ENCODE assay signal across 19 mouse cellular contexts in the genomic region with DNA sequence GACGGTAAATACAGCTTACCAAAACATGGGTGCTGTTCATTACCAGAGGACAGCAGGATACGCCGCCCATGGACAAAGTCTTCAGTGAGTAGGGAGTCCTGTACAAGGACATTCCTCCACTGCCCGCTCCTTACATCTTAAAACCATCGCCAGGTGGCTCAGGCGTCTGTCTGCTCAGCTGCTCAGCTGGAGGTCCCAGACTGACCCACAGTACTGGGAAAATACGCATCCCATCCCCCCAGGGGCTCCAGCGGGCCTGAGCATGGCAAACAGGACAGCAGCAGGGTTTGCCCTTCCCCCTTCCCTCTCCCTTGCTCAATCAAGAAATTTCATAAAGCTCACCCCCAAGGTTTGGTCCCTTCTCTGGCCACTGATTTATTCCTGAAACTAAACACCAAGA.
A peak's percentile ranks its signal among the peaks of the same experiment; 100 is the strongest.
DNase-seq lines count a peak whose midpoint lies in the region; ATAC-seq and TF ChIP-seq lines count a peak whose summit lies in the region.
"Had no signal": no experiment of that assay in that cellular context is flagged by ENCODE, and none has a peak within 500 bp of the region (broad histone marks: within the 10 kb centered on the region; RNA-seq: fewer than 3 reads in every experiment).

No protein-coding gene starts in this region.

- H3K27me3 ChIP-seq in Patski = no peaks in the 10 kb centered on the region
- H3K27me3 ChIP-seq in hindbrain, embryonic 11.5 days (ENCODE audit: control insufficient read depth, insufficient read depth, low read length) = no peaks in the 10 kb centered on the region
- H3K27me3 ChIP-seq: CH12.LX; embryonic facial prominence, embryonic 13.5 days; forebrain, embryonic 13.5 days; heart, embryonic 12.5 days; hindbrain, embryonic 12.5 days had no signal

- no peak for TF ChIP-seq CTCF in Patski (IDR thresholded peaks at IDR 0.05)

- POLR2A ChIA-PET in Patski (lab: Charles Lee) = no interaction called here

- CTCF ChIA-PET in Patski (lab: Charles Lee) = no interaction called here

- WGBS in hindbrain, embryonic 11.5 days = 44% methylated on average over 8 of the region's 8 CpGs

- H3K27ac ChIP-seq in hindbrain, embryonic 11.5 days (ENCODE audit: low read depth, low read length) = no peak overlapping the region
- H3K27ac ChIP-seq: embryonic facial prominence, embryonic 13.5 days; forebrain, embryonic 13.5 days; gastrocnemius, adult 2 months; hindbrain, embryonic 12.5 days; hindbrain, postnatal 0 days had no signal

- DNase-seq in cerebellum, adult 18-20 months = peak; percentile 20 to 22
- DNase-seq in cerebellum, adult 8-10 months = no peak
- peak; percentile 39 for DNase-seq in Patski (ENCODE audit: low read depth, low spot score)
- peak; percentile 13 for DNase-seq in cerebellum, adult 9-10 months
- peak; percentile 17 to 27 for DNase-seq in cerebellum, postnatal 36 days
- no peak for DNase-seq in layer of hippocampus, adult 8-10 months (ENCODE audit: low spot score in 2 of 2)
- DNase-seq in hindbrain, embryonic 11.5 days (ENCODE audit: low spot score) = no peak
- DNase-seq: adrenal gland, postnatal 14 days; forebrain, postnatal 0 days; gastrocnemius, adult 2 months; gastrocnemius, postnatal 25 days; kidney, adult 18-20 months had no signal

- no peaks in the 10 kb centered on the region for H3K4me1 ChIP-seq in hindbrain, embryonic 11.5 days (replicated peaks; ENCODE audit: control insufficient read depth, insufficient read depth, low read length)
- H3K4me1 ChIP-seq: embryonic facial prominence, embryonic 13.5 days; forebrain, embryonic 13.5 days; heart, embryonic 12.5 days had no signal

- no peak overlapping the region for H3K9ac ChIP-seq in hindbrain, embryonic 11.5 days (ENCODE audit: low read depth, low read length)
- H3K9ac ChIP-seq: embryonic facial prominence, embryonic 13.5 days; forebrain, embryonic 13.5 days; forebrain, postnatal 0 days; heart, embryonic 12.5 days; hindbrain, embryonic 12.5 days had no signal

- in situ Hi-C loops in Patski (cut with MboI; ENCODE audit: low pct_unique_long_range_greater_than_20kb) = loop anchor here (25.0 kb wide), 1 partner anchor 347 kb away; no protein-coding TSS in a partner anchor

- no peak overlapping the region for H3K4me2 ChIP-seq in hindbrain, embryonic 11.5 days (replicated peaks; ENCODE audit: low read depth, low read length)
- H3K4me2 ChIP-seq: embryonic facial prominence, embryonic 13.5 days; forebrain, embryonic 13.5 days; heart, embryonic 12.5 days; hindbrain, embryonic 12.5 days had no signal

- H3K4me3 ChIP-seq in hindbrain, embryonic 11.5 days (ENCODE audit: low read depth, low read length) = no peak overlapping the region
- H3K4me3 ChIP-seq: embryonic facial prominence, embryonic 13.5 days; forebrain, embryonic 13.5 days; gastrocnemius, adult 2 months; heart, embryonic 12.5 days; hindbrain, embryonic 12.5 days had no signal

- no peaks in the 10 kb centered on the region for H3K9me3 ChIP-seq in hindbrain, embryonic 11.5 days (ENCODE audit: control insufficient read depth, low read length)
- H3K9me3 ChIP-seq: embryonic facial prominence, embryonic 13.5 days; forebrain, embryonic 13.5 days; heart, embryonic 12.5 days; hindbrain, embryonic 12.5 days had no signal

- no peaks in the 10 kb centered on the region for H3K36me3 ChIP-seq in hindbrain, embryonic 11.5 days (ENCODE audit: control insufficient read depth, insufficient read depth, low read length)
- H3K36me3 ChIP-seq: hindbrain, embryonic 12.5 days had no signal

- ATAC-seq in Patski = peak; percentile 17
- ATAC-seq in hindbrain, embryonic 11.5 days (ENCODE audit: low FRiP score) = no peak
- ATAC-seq: activated CD4-positive, CD25-positive, alpha-beta regulatory T cell, adult 4 months; forebrain, embryonic 13.5 days; forebrain, postnatal 0 days; hindbrain, postnatal 0 days had no signal

Comparison
In these comparisons a context has a peak if more than half of its experiments do, and no peak if none do; other contexts are left out.
1. DNase-seq: peak in cerebellum, adult 18-20 months (2 of 2), Patski (single experiment), cerebellum, adult 9-10 months (single experiment) and cerebellum, postnatal 36 days (2 of 2); none in cerebellum, adult 8-10 months (single experiment), layer of hippocampus, adult 8-10 months (0 of 2) and hindbrain, embryonic 11.5 days (single experiment).